Mouse (Mus musculus): ENCODE results near the gene Cyp20a1. TPM values are rescaled to one million over a fixed set of nuclear protein-coding genes. Genes with fewer than 3 reads are reported as not detected.
A peak's percentile ranks its signal among the peaks of the same experiment; 100 is the strongest.

Gene Cyp20a1
- polyA plus RNA-seq (2015; fragmentation: Nextera tagmentation; extraction: Ambion mirVana) = 30.9 and 34.6 TPM in 2 replicates

- H3K4me2 ChIP-seq (ENCODE audit: low read depth, low read length) = peak within 1 kb of the TSS; percentile 58
- peaks cover 6% of the 10 kb centered on the region; the same call in 1 of the 2 replicates for H3K36me3 ChIP-seq (ENCODE audit: control insufficient read depth, insufficient read depth, low read length)
- peak within 1 kb of the TSS; percentile 80 for H3K9ac ChIP-seq (ENCODE audit: low read length)
- no peaks in the 10 kb centered on the region for H3K27me3 ChIP-seq (ENCODE audit: control insufficient read depth, insufficient read depth, low read depth, low read length)
- WGBS = 1% methylated on average over 58 of the region's 60 CpGs
- H3K9me3 ChIP-seq (ENCODE audit: control insufficient read depth, low read length) = no peaks in the 10 kb centered on the region
- ATAC-seq (ENCODE audit: low read depth) = peak; percentile 98
- peak within 1 kb of the TSS; percentile 66 for H3K4me3 ChIP-seq (ENCODE audit: low read length)
- peaks cover 15% of the 10 kb centered on the region; the same call in 1 of the 2 replicates for H3K4me1 ChIP-seq (replicated peaks; ENCODE audit: control insufficient read depth, insufficient read depth, low read length)
- H3K27ac ChIP-seq (ENCODE audit: low read length) = peak within 1 kb of the TSS; percentile 94
Measured at GRCm38 (mm10) chr1:60342808-60343629, at the start of gene Cyp20a1. TSS of gene Cyp20a1 (plus strand) at chr1:60343323.

DNA sequence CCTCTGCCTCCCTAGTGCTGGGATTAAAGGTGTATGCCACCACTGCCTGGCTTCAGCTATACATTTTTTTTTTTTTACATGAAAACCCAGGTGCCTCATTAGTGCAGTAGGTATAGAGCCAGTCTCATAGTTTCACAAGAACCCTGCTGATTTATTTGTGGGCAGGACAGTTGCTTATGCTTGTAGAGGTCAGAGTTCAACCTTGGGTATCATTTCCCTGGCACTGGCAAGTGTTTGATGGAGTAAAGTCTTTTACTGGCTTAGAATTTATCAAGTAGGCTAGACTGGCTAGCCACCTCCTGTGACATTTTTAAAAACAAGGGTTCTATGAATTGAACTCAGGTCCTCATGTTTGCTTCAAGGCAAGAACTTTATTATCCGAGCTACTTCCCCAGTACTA lies 49.2 kb upstream of the Cyp20a1 start:
- H3K4me1 ChIP-seq (replicated peaks; ENCODE audit: control insufficient read depth, insufficient read depth, low read length) = no peaks in the 10 kb centered on the region
- H3K4me3 ChIP-seq (ENCODE audit: low read length) = no peak overlapping the region
- peaks cover 21% of the 10 kb centered on the region; the same call in 1 of the 2 replicates for H3K36me3 ChIP-seq (ENCODE audit: control insufficient read depth, insufficient read depth, low read length)
- H3K9ac ChIP-seq (ENCODE audit: low read length) = no peak overlapping the region
- no peaks in the 10 kb centered on the region for H3K9me3 ChIP-seq (ENCODE audit: control insufficient read depth, low read length)
- no peak for ATAC-seq (ENCODE audit: low read depth)
- 73% methylated on average over 1 of the region's 1 CpGs for WGBS
- H3K27me3 ChIP-seq (ENCODE audit: control insufficient read depth, insufficient read depth, low read depth, low read length) = no peaks in the 10 kb centered on the region
- no peak overlapping the region for H3K27ac ChIP-seq (ENCODE audit: low read length)
- H3K4me2 ChIP-seq (ENCODE audit: low read depth, low read length) = no peak overlapping the region

GRCm38 (mm10) chr1:60343630-60344455 lies 720 bp downstream of the Cyp20a1 start:
- peak; percentile 4; the same call in 1 of the 2 replicates for ATAC-seq (ENCODE audit: low read depth)
- Histone ChIP-seq H3K4me2 (ENCODE audit: low read depth, low read length) (peak overlapping the region; percentile 58), H3K36me3 (ENCODE audit: control insufficient read depth, insufficient read depth, low read length) (peaks cover 4% of the 10 kb centered on the region; the same call in 1 of the 2 replicates), H3K27ac (ENCODE audit: low read length) (peak overlapping the region; percentile 94), H3K9ac (ENCODE audit: low read length) (peak overlapping the region; percentile 80), H3K27me3 (ENCODE audit: control insufficient read depth, insufficient read depth, low read depth, low read length) (no peaks in the 10 kb centered on the region), H3K9me3 (ENCODE audit: control insufficient read depth, low read length) (no peaks in the 10 kb centered on the region), H3K4me1 (replicated peaks; ENCODE audit: control insufficient read depth, insufficient read depth, low read length) (peaks cover 15% of the 10 kb centered on the region; the same call in 1 of the 2 replicates), H3K4me3 (ENCODE audit: low read length) (peak overlapping the region; percentile 66)
- WGBS = 6% methylated on average over 14 of the region's 14 CpGs

DNA sequence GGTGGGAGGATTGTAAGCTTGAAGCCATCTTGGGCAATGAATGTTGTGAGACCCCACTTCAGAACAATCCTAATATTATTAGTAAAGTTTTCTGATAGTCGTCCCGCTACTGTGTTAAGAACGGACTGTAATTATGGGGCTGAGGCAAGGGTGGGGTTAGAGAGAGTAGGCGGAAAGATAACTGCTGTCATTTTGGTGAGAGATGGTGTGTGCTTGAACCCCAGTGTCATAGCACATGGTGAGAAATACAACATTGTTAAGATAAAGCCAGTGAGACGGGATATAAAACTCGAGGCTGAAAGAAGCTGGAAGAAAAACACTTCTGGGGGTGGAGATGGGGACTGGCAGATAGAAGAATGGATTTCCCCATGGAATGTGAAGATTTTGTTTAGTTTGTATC lies 1.5 kb downstream of the Cyp20a1 start:
- no peak overlapping the region for H3K9ac ChIP-seq (ENCODE audit: low read length)

GRCm38 (mm10) chr1:60345712-60346111 lies 2.6 kb downstream of the Cyp20a1 start:
- Histone ChIP-seq H3K4me3 (ENCODE audit: low read length) (no peak overlapping the region), H3K9me3 (ENCODE audit: control insufficient read depth, low read length) (peaks cover 10% of the 10 kb centered on the region), H3K36me3 (ENCODE audit: control insufficient read depth, insufficient read depth, low read length) (peaks cover 3% of the 10 kb centered on the region; the same call in 1 of the 2 replicates), H3K4me1 (replicated peaks; ENCODE audit: control insufficient read depth, insufficient read depth, low read length) (peaks cover 15% of the 10 kb centered on the region; the same call in 1 of the 2 replicates), H3K4me2 (ENCODE audit: low read depth, low read length) (no peak overlapping the region), H3K27me3 (ENCODE audit: control insufficient read depth, insufficient read depth, low read depth, low read length) (no peaks in the 10 kb centered on the region), H3K27ac (ENCODE audit: low read length) (peak overlapping the region; percentile 61; the same call in 1 of the 2 replicates), H3K9ac (ENCODE audit: low read length) (no peak overlapping the region)
- ATAC-seq (ENCODE audit: low read depth) = no peak
- WGBS = 35% methylated on average over 2 of the region's 2 CpGs

More for the DNA sequence above, 1.5 kb downstream of the Cyp20a1 start:
- peaks cover 6% of the 10 kb centered on the region for H3K9me3 ChIP-seq (ENCODE audit: control insufficient read depth, low read length)
- no peak overlapping the region for H3K27ac ChIP-seq (ENCODE audit: low read length)
- H3K4me3 ChIP-seq (ENCODE audit: low read length) = peak overlapping the region; percentile 66; the same call in 1 of the 2 replicates
- H3K36me3 ChIP-seq (ENCODE audit: control insufficient read depth, insufficient read depth, low read length) = peaks cover under 1% of the 10 kb centered on the region; the same call in 1 of the 2 replicates
- H3K27me3 ChIP-seq (ENCODE audit: control insufficient read depth, insufficient read depth, low read depth, low read length) = no peaks in the 10 kb centered on the region
- H3K4me1 ChIP-seq (replicated peaks; ENCODE audit: control insufficient read depth, insufficient read depth, low read length) = peaks cover 15% of the 10 kb centered on the region; the same call in 1 of the 2 replicates
- ATAC-seq (ENCODE audit: low read depth) = no peak
- WGBS = 37% methylated on average over 6 of the region's 6 CpGs
- peak overlapping the region; percentile 58 for H3K4me2 ChIP-seq (ENCODE audit: low read depth, low read length)

DNA sequence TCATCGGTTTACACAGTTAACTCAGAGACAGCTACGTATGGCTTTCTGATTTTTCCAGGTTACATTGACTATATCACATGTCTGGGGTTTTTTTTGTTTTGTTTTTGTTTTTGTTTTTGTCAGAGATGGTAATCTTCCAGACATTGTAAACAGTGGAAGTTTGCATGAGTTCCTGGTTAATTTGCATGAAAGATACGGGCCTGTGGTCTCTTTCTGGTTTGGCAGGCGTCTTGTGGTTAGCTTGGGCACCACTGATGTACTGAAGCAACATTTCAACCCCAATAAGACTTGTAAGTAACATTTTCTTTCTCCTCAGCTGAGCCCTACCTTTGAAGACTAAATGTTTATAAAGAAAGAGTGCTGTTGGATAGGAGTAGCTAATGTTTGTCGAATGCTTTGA lies 9.7 kb downstream of the Cyp20a1 start:
- no peak overlapping the region for H3K9ac ChIP-seq (ENCODE audit: low read length)
- H3K4me3 ChIP-seq (ENCODE audit: low read length) = no peak overlapping the region
- H3K4me1 ChIP-seq (replicated peaks; ENCODE audit: control insufficient read depth, insufficient read depth, low read length) = no peaks in the 10 kb centered on the region
- WGBS = 80% methylated on average over 5 of the region's 5 CpGs
- no peak for ATAC-seq (ENCODE audit: low read depth)
- H3K9me3 ChIP-seq (ENCODE audit: control insufficient read depth, low read length) = peaks cover 10% of the 10 kb centered on the region
- no peak overlapping the region for H3K27ac ChIP-seq (ENCODE audit: low read length)
- no peaks in the 10 kb centered on the region for H3K27me3 ChIP-seq (ENCODE audit: control insufficient read depth, insufficient read depth, low read depth, low read length)
- no peak overlapping the region for H3K4me2 ChIP-seq (ENCODE audit: low read depth, low read length)
- peaks cover 13% of the 10 kb centered on the region for H3K36me3 ChIP-seq (ENCODE audit: control insufficient read depth, insufficient read depth, low read length)

GRCm38 (mm10) chr1:60361626-60362025 lies 18.5 kb downstream of the Cyp20a1 start:
- Histone ChIP-seq H3K9me3 (ENCODE audit: control insufficient read depth, low read length) (no peaks in the 10 kb centered on the region), H3K4me2 (ENCODE audit: low read depth, low read length) (no peak overlapping the region), H3K36me3 (ENCODE audit: control insufficient read depth, insufficient read depth, low read length) (peaks cover 11% of the 10 kb centered on the region), H3K9ac (ENCODE audit: low read length) (no peak overlapping the region), H3K4me3 (ENCODE audit: low read length) (no peak overlapping the region), H3K27me3 (ENCODE audit: control insufficient read depth, insufficient read depth, low read depth, low read length) (no peaks in the 10 kb centered on the region), H3K4me1 (replicated peaks; ENCODE audit: control insufficient read depth, insufficient read depth, low read length) (no peaks in the 10 kb centered on the region), H3K27ac (ENCODE audit: low read length) (no peak overlapping the region)
- no peak for ATAC-seq (ENCODE audit: low read depth)
- WGBS = 95% methylated on average over 1 of the region's 1 CpGs

DNA sequence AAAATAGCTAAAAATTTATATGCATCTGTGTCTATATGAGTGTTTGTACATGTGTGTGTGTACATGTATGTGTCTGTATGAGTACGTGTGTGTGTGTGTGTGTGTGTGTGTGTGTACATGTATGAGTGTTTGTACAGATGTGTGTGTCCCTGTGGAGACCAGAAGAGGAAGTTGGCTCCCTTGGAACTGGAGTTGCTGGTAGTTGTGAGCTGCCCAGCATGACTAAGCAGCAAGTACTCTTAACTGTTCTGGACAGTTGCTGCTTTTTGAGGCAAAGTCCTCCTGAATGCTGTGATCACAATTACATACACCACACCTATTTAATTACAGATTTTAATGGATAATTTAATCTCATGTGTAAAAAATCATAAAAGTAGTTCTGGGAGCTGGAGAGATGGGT lies 33.4 kb downstream of the Cyp20a1 start:
- Histone ChIP-seq H3K27me3 (ENCODE audit: control insufficient read depth, insufficient read depth, low read depth, low read length) (no peaks in the 10 kb centered on the region), H3K9ac (ENCODE audit: low read length) (no peak overlapping the region), H3K36me3 (ENCODE audit: control insufficient read depth, insufficient read depth, low read length) (peaks cover 20% of the 10 kb centered on the region), H3K4me2 (ENCODE audit: low read depth, low read length) (no peak overlapping the region), H3K4me1 (replicated peaks; ENCODE audit: control insufficient read depth, insufficient read depth, low read length) (no peaks in the 10 kb centered on the region), H3K27ac (ENCODE audit: low read length) (no peak overlapping the region), H3K9me3 (ENCODE audit: control insufficient read depth, low read length) (no peaks in the 10 kb centered on the region), H3K4me3 (ENCODE audit: low read length) (no peak overlapping the region)
- 87% methylated on average over 1 of the region's 1 CpGs for WGBS
- ATAC-seq (ENCODE audit: low read depth) = no peak

DNA sequence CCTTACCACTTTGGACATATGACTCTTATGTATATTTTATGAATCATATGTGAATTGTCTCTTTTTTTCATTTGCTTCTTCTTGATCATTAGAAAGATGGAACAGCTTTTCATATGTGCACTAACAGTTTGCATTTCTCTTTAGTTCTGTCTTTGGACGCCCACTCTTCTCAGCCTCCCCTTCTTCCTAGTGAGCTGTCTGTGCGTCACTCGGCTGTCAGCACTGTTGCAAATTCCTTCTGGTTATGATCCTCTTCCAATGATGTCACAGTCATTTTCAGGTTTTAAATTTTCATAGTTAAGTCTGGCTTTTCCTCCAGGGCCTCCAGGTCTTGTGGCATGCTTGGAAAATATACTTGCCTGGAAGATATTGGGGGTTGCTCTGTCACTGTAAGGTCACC lies 38.8 kb downstream of the Cyp20a1 start:
- no peak overlapping the region for H3K27ac ChIP-seq (ENCODE audit: low read length)
- H3K9me3 ChIP-seq (ENCODE audit: control insufficient read depth, low read length) = no peaks in the 10 kb centered on the region
- no peaks in the 10 kb centered on the region for H3K27me3 ChIP-seq (ENCODE audit: control insufficient read depth, insufficient read depth, low read depth, low read length)
- no peaks in the 10 kb centered on the region for H3K4me1 ChIP-seq (replicated peaks; ENCODE audit: control insufficient read depth, insufficient read depth, low read length)
- no peak for ATAC-seq (ENCODE audit: low read depth)
- peaks cover 18% of the 10 kb centered on the region for H3K36me3 ChIP-seq (ENCODE audit: control insufficient read depth, insufficient read depth, low read length)
- 95% methylated on average over 3 of the region's 3 CpGs for WGBS
- no peak overlapping the region for H3K4me2 ChIP-seq (ENCODE audit: low read depth, low read length)
- no peak overlapping the region for H3K9ac ChIP-seq (ENCODE audit: low read length)
- no peak overlapping the region for H3K4me3 ChIP-seq (ENCODE audit: low read length)
